Mouse (Mus musculus) lung, postnatal 0 days (tissue): Measurements from ENCODE around the gene Nmnat2. TPM values are rescaled to one million over a fixed set of nuclear protein-coding genes. Genes with fewer than 3 reads are reported as not detected.
A peak's percentile ranks its signal among the peaks of the same experiment; 100 is the strongest.

Experiments
- ATAC-seq: fragments of 200-750 bp; cut with Nextera tagmentation; 2 replicates; pipeline ENCODE4 v1.8.0; 2017; ENCODE audit warnings: moderate library complexity
- DNase-seq: peaks from one replicate; pipeline ENCODE4 v3.0.0-alpha.2; 2016; ENCODE audit warnings: low spot score
- H3K27ac ChIP-seq: fragments of 300-500 bp; sonication (generic); 2 replicates; pipeline ENCODE4 v1.5.1; 2014; ENCODE audit warnings: antibody characterized with exemption, mild to moderate bottlenecking, low read length, mixed read lengths
- H3K27me3 ChIP-seq: fragments of 300-500 bp; sonication (generic); replicated peaks from 2 replicates; pipeline ENCODE4 v1.6.1; 2014; ENCODE audit warnings: low read length, mixed read lengths; ENCODE audit not compliant: insufficient read depth
- H3K36me3 ChIP-seq: fragments of 300-500 bp; sonication (generic); 2 replicates; pipeline ENCODE4 v1.6.1; 2014; ENCODE audit warnings: low read length, mixed read lengths; ENCODE audit not compliant: insufficient read depth
- H3K4me1 ChIP-seq: fragments of 300-500 bp; sonication (generic); 2 replicates; pipeline ENCODE4 v1.6.1; 2014; ENCODE audit warnings: antibody characterized with exemption, low read depth, low read length, mixed read lengths; ENCODE audit not compliant: insufficient read depth
- H3K4me2 ChIP-seq: fragments of 300-500 bp; sonication (generic); replicated peaks from 2 replicates; pipeline ENCODE4 v1.6.1; 2014; ENCODE audit warnings: low read depth, mild to moderate bottlenecking, low read length, moderate library complexity, mixed read lengths
- H3K4me3 ChIP-seq: fragments of 300-500 bp; sonication (generic); 2 replicates; pipeline ENCODE4 v1.5.1; 2014; ENCODE audit warnings: low read depth, low read length
- H3K9ac ChIP-seq: fragments of 300-500 bp; sonication (generic); replicated peaks from 2 replicates; pipeline ENCODE4 v1.6.1; 2014; ENCODE audit warnings: low read depth, mild to moderate bottlenecking
- H3K9me3 ChIP-seq: fragments of 300-500 bp; sonication (generic); 2 replicates; pipeline ENCODE4 v1.6.1; 2016; ENCODE audit warnings: low read length, mixed read lengths
- CTCF ChIP-seq: IDR thresholded peaks from 2 replicates; pipeline ENCODE4 v1.5.1; 2016; ENCODE audit warnings: antibody characterized with exemption, mild to moderate bottlenecking
- EP300 ChIP-seq: IDR thresholded peaks from 2 replicates; pipeline ENCODE4 v1.6.1; 2016; ENCODE audit warnings: antibody characterized with exemption, mild to moderate bottlenecking, control low read depth
- WGBS: fragments of 180-500 bp; shearing (Covaris S2); extraction: QIAGEN DNeasy Blood & Tissue Kit; methylation state at CpG from one replicate; pipeline ENCODE4 v1.1.7; 2014; 5-methylcytosine and 5-hydroxymethylcytosine counted together
- polyA plus RNA-seq: library from polyadenylated mRNA; unstranded; fragments of >200 nt; fragmentation: Nextera tagmentation; extraction: Ambion mirVana; gene quantifications from 2 replicates; pipeline ENCODE4 v1.2.1, GENCODE M21; 2015

Nmnat2 gene
- 4.5 and 4.8 TPM in 2 replicates for polyA plus RNA-seq

- WGBS, result 1% methylated on average over 42 of the region's 42 CpGs
- TF ChIP-seq EP300 (no peak), CTCF (no peak)
- Histone ChIP-seq H3K4me2 (peak within 1 kb of the TSS; percentile 55), H3K27ac (no peak within 1 kb of the TSS), H3K27me3 (peaks cover 18% of the 10 kb centered on the region), H3K9me3 (no peaks in the 10 kb centered on the region), H3K36me3 (no peaks in the 10 kb centered on the region), H3K4me3 (peak within 1 kb of the TSS; percentile 30), H3K4me1 (no peaks in the 10 kb centered on the region), H3K9ac (no peak within 1 kb of the TSS)
- DNase-seq (peak; percentile 12), ATAC-seq (no peak)
Measured at GRCm38 (mm10) chr1:152954821-152955523, at the start of gene Nmnat2. Nmnat2 (plus strand) TSS chr1:152954993.

- Histone ChIP-seq H3K4me1 (0 out of 2 replicates have a peak, but pooled peaks cover 5% of the 10 kb centered on the region), H3K9me3 (no peaks in the 10 kb centered on the region), H3K9ac (no peak overlapping the region), H3K27ac (no peak overlapping the region), H3K4me2 (no peak overlapping the region), H3K4me3 (no peak overlapping the region), H3K36me3 (no peaks in the 10 kb centered on the region), H3K27me3 (no peaks in the 10 kb centered on the region)
- TF ChIP-seq EP300 (no peak), CTCF (no peak)
- peak; percentile 38 for ATAC-seq
- DNase-seq, result peak; percentile 32
- 43% methylated on average over 6 of the region's 6 CpGs for WGBS
Measured at GRCm38 (mm10) chr1:152913483-152914460, 41.0 kb upstream of the Nmnat2 start.

- no peak for TF ChIP-seq EP300
- no peak for TF ChIP-seq CTCF
- no peaks in the 10 kb centered on the region for H3K9me3 ChIP-seq
- WGBS, result 58% methylated on average over 5 of the region's 5 CpGs
Measured at GRCm38 (mm10) chr1:152915766-152916165, 39.0 kb upstream of the Nmnat2 start.

GRCm38 (mm10) chr1:152916936-152917335 is 37.9 kb upstream of the Nmnat2 start:
- 0 out of 2 replicates have a peak, but pooled peaks cover 5% of the 10 kb centered on the region for H3K4me1 ChIP-seq
- no peaks in the 10 kb centered on the region for H3K27me3 ChIP-seq
- no peak for TF ChIP-seq CTCF
- no peak for TF ChIP-seq EP300
- H3K27ac ChIP-seq, result no peak overlapping the region
- DNase-seq, result no peak
- H3K36me3 ChIP-seq, result no peaks in the 10 kb centered on the region
- 52% methylated on average over 5 of the region's 5 CpGs for WGBS
- no peak for ATAC-seq
- no peak overlapping the region for H3K9ac ChIP-seq
- no peak overlapping the region for H3K4me2 ChIP-seq
- no peak overlapping the region for H3K4me3 ChIP-seq
- no peaks in the 10 kb centered on the region for H3K9me3 ChIP-seq

More at GRCm38 (mm10) chr1:152915766-152916165, 39.0 kb upstream of the Nmnat2 start:
- 0 out of 2 replicates have a peak, but pooled peaks cover 5% of the 10 kb centered on the region for H3K4me1 ChIP-seq
- H3K27me3 ChIP-seq, result no peaks in the 10 kb centered on the region
- ATAC-seq (no peak), DNase-seq (no peak)
- H3K9ac ChIP-seq, result no peak overlapping the region
- no peak overlapping the region for H3K4me2 ChIP-seq
- H3K4me3 ChIP-seq, result no peak overlapping the region
- no peak overlapping the region for H3K27ac ChIP-seq
- no peaks in the 10 kb centered on the region for H3K36me3 ChIP-seq

- no peaks in the 10 kb centered on the region for H3K9me3 ChIP-seq
- no peak overlapping the region for H3K27ac ChIP-seq
- H3K36me3 ChIP-seq, result no peaks in the 10 kb centered on the region
- ATAC-seq (no peak), DNase-seq (peak; percentile 32)
- WGBS, result 61% methylated on average over 4 of the region's 4 CpGs
- TF ChIP-seq CTCF (no peak), EP300 (no peak)
- H3K9ac ChIP-seq, result no peak overlapping the region
- 0 out of 2 replicates have a peak, but pooled peaks cover 5% of the 10 kb centered on the region for H3K4me1 ChIP-seq
- H3K4me3 ChIP-seq, result no peak overlapping the region
- no peak overlapping the region for H3K4me2 ChIP-seq
- no peaks in the 10 kb centered on the region for H3K27me3 ChIP-seq
Measured at GRCm38 (mm10) chr1:152917626-152918025, 37.2 kb upstream of the Nmnat2 start.

- ATAC-seq, result no peak
- no peaks in the 10 kb centered on the region for H3K4me1 ChIP-seq
- no peak overlapping the region for H3K9ac ChIP-seq
- H3K9me3 ChIP-seq, result no peaks in the 10 kb centered on the region
- H3K27me3 ChIP-seq, result no peaks in the 10 kb centered on the region
- 58% methylated on average over 3 of the region's 3 CpGs for WGBS
- no peak overlapping the region for H3K4me3 ChIP-seq
- TF ChIP-seq EP300, result no peak
- no peak for TF ChIP-seq CTCF
- H3K27ac ChIP-seq, result no peak overlapping the region
- DNase-seq, result no peak
- H3K36me3 ChIP-seq, result no peaks in the 10 kb centered on the region
- no peak overlapping the region for H3K4me2 ChIP-seq
Measured at GRCm38 (mm10) chr1:152921786-152922185, 33.0 kb upstream of the Nmnat2 start.
